Mouse (Mus musculus) MEL (cell line): Measurements from ENCODE around the gene Ttc1.

Experiments
- CHD1 ChIP-seq: IDR thresholded peaks from 2 replicates; pipeline ENCODE4 v1.6.1; 2012; ENCODE audit warnings: low read depth, mild to moderate bottlenecking, inconsistent platforms, low read length, improper control_type of control experiment
- CTCF ChIP-seq, 3 experiments: IDR thresholded peaks in 2 of 3; conservative IDR thresholded peaks in 1 of 3; 2 replicates each; pipeline ENCODE4 v1.5.1; 2011 to 2012; ENCODE audit warnings: low read length in 3 of 3, low read depth in 2 of 3, mild to moderate bottlenecking in 2 of 3, improper control_type of control experiment in 1 of 3, inconsistent platforms in 1 of 3, mixed read lengths in 1 of 3, moderate library complexity in 1 of 3; ENCODE audit not compliant: control insufficient read depth in 1 of 3, insufficient read depth in 1 of 3, poor library complexity in 1 of 3, severe bottlenecking in 1 of 3
- EP300 ChIP-seq, 2 experiments: IDR thresholded peaks; 2 replicates each; pipeline ENCODE4 v1.6.1; 2011; ENCODE audit warnings: improper control_type of control experiment in 2 of 2, low read length in 2 of 2, low read depth in 1 of 2, mild to moderate bottlenecking in 1 of 2
- ETS1 ChIP-seq: IDR thresholded peaks from 2 replicates; pipeline ENCODE4 v1.6.1; 2012; ENCODE audit warnings: low read depth, mild to moderate bottlenecking, inconsistent platforms, low read length, improper control_type of control experiment, moderate library complexity
- GATA1 ChIP-seq: IDR thresholded peaks from 2 replicates; pipeline ENCODE4 v1.6.1; 2011; ENCODE audit warnings: low read depth, low read length, improper control_type of control experiment
- MAFK ChIP-seq: IDR thresholded peaks from 2 replicates; pipeline ENCODE4 v1.6.1; 2011; ENCODE audit warnings: low read depth, mild to moderate bottlenecking, low read length, improper control_type of control experiment, borderline replicate concordance
- MAX ChIP-seq: IDR thresholded peaks from 2 replicates; pipeline ENCODE4 v1.6.1; 2011; ENCODE audit warnings: low read length, improper control_type of control experiment
- MYC ChIP-seq: IDR thresholded peaks from 2 replicates; pipeline ENCODE4 v1.6.1; 2011; ENCODE audit warnings: low read depth, mild to moderate bottlenecking, low read length, improper control_type of control experiment, moderate library complexity
- POLR2A ChIP-seq, 2 experiments: IDR thresholded peaks; 2 replicates each; pipeline ENCODE4 v1.6.1; 2011 to 2012; ENCODE audit warnings: low read length in 2 of 2, mild to moderate bottlenecking in 2 of 2, control low read depth in 1 of 2, improper control_type of control experiment in 1 of 2, low read depth in 1 of 2, moderate library complexity in 1 of 2; ENCODE audit not compliant: control insufficient read depth in 1 of 2, insufficient read depth in 1 of 2, poor library complexity in 1 of 2
- RAD21 ChIP-seq: IDR thresholded peaks from 2 replicates; pipeline ENCODE4 v1.6.1; 2011; ENCODE audit warnings: mild to moderate bottlenecking, low read depth, low read length, improper control_type of control experiment
- SIN3A ChIP-seq: IDR thresholded peaks from 2 replicates; pipeline ENCODE4 v1.6.1; 2012; ENCODE audit warnings: low read length, improper control_type of control experiment, inconsistent platforms
- UBTF ChIP-seq: IDR thresholded peaks from 2 replicates; pipeline ENCODE4 v1.6.1; 2012; ENCODE audit warnings: low read depth, mild to moderate bottlenecking, inconsistent platforms, low read length, improper control_type of control experiment, moderate library complexity, borderline replicate concordance; ENCODE audit not compliant: insufficient read depth
- USF1 ChIP-seq: IDR thresholded peaks from 2 replicates; pipeline ENCODE4 v1.6.1; 2014; ENCODE audit warnings: low read depth, mild to moderate bottlenecking, inconsistent platforms, low read length, improper control_type of control experiment, moderate library complexity
- ZKSCAN1 ChIP-seq: IDR thresholded peaks from 2 replicates; pipeline ENCODE4 v1.6.1; 2012; ENCODE audit warnings: low read depth, mild to moderate bottlenecking, inconsistent platforms, low read length, improper control_type of control experiment, moderate library complexity

DNA sequence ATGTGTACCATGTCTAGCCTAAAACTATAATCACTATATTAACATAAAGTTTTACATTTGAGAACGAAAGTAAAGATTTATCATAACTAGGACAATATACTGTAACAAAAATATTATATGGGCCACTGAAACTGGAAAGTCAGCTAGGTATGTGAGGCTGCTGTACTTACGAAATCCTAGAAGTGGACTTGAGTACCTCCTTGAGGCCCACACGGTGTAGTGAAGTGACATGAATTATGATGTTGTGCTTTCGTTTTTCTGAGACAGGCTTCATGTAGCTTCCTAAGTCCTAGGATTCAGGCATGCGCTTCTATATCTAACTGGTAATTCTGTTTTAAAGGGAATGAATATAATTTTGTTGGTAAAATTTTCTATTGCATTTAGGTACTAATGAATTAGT lies 49.2 kb downstream of the Ttc1 start:
- TF ChIP-seq POLR2A (IDR thresholded peaks at IDR 0.05; ENCODE audit: control insufficient read depth in 1 of 2, insufficient read depth in 1 of 2, low read depth in 1 of 2, low read length in 2 of 2, poor library complexity in 1 of 2) = no peak
- TF ChIP-seq ZKSCAN1 = no peak
- TF ChIP-seq MYC = no peak
- no peak for TF ChIP-seq SIN3A
- TF ChIP-seq CTCF (IDR thresholded peaks at IDR 0.05 in 2 of 3, conservative IDR thresholded peaks at IDR 0.05 in 1 of 3; ENCODE audit: control insufficient read depth in 1 of 3, insufficient read depth in 1 of 3, low read depth in 2 of 3, low read length in 3 of 3, poor library complexity in 1 of 3, severe bottlenecking in 1 of 3) = no peak
- no peak for TF ChIP-seq EP300 (IDR thresholded peaks at IDR 0.05; ENCODE audit: low read depth in 1 of 2, low read length in 2 of 2)
- no peak for TF ChIP-seq UBTF
- TF ChIP-seq GATA1 = no peak
- TF ChIP-seq MAX = no peak
- TF ChIP-seq MAFK = no peak
- no peak for TF ChIP-seq RAD21
- no peak for TF ChIP-seq USF1
- TF ChIP-seq ETS1 = no peak
- no peak for TF ChIP-seq CHD1
